Mouse (Mus musculus): ENCODE measurements around the gene Mei1.

DNA sequence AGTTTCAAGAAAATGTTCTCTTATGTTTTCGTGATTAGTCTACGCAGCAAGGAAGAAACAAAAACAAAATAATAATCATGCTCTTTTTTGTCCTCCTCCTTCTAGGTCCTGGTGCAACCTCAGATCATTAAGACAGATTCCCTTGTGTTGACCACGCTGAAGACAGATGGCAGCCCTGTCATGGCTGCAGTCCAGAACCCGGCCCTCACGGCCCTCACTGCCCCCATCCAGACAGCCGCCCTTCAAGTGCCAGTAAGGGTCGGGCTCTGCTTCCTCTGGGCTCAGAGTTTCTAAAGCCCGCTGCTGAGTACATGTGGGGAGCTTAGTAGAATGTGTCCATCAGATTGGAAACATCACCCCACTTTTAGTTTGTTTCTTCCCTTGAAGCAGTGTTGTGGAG lies 102.9 kb downstream of the Mei1 start:
- TF ChIP-seq TCF12 (IDR thresholded peaks at IDR 0.05; ENCODE audit: insufficient read depth, poor library complexity, severe bottlenecking) (no peak), MYOG (IDR thresholded peaks at IDR 0.05; ENCODE audit: control insufficient read depth in 1 of 3, insufficient read depth in 1 of 3, insufficient read length in 2 of 3, low read depth in 2 of 3) (no peak), MYOD1 (IDR thresholded peaks at IDR 0.05; ENCODE audit: control insufficient read depth in 1 of 3, insufficient read length in 2 of 3, low read depth in 2 of 3) (no peak), E2F4 (IDR thresholded peaks at IDR 0.05; ENCODE audit: insufficient read depth) (no peak), CEBPB (IDR thresholded peaks at IDR 0.05; ENCODE audit: insufficient read depth, poor library complexity, severe bottlenecking) (no peak)

Data from myocyte (in vitro differentiated cells).